Mouse (Mus musculus) brain, embryonic 14.5 days (tissue): ENCODE data around the gene Ect2l.

Source experiments
- CTCF ChIP-seq: fragments of 200-500 bp; IDR thresholded peaks from 2 replicates; pipeline ENCODE4 v1.5.1; 2012; ENCODE audit warnings: inconsistent platforms, mild to moderate bottlenecking, moderate library complexity, borderline replicate concordance; ENCODE audit not compliant: insufficient read depth, insufficient read length; ENCODE audit errors: extremely low read depth
- POLR2A ChIP-seq: fragments of 200-500 bp; IDR thresholded peaks from 2 replicates; pipeline ENCODE4 v1.6.1; 2012; ENCODE audit warnings: mild to moderate bottlenecking, inconsistent platforms, borderline replicate concordance; ENCODE audit not compliant: poor library complexity, insufficient read depth, insufficient read length, severe bottlenecking; ENCODE audit errors: extremely low read depth

DNA sequence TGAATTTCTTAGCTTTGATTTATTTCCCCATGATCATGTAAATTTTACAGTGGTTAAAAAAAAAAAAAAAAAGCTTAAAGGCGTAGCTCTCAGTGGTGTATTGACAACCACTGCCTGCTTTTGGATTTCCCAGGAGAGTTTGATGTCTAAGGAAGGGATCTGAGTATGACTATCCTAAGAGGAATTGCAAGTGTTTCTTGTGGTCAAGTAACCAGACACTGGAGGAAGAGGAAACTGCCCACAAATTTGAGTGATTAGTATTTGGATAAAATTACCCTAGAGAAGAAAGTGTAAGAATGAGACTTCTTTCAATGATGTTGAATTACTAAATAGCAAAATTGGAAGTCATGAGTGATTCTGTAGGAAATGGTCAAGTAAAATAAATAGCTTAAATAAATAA is 129.2 kb downstream of the Ect2l start:
- TF ChIP-seq CTCF (no peak), POLR2A (no peak)
